Mouse (Mus musculus): ENCODE data around the gene Atf7. TPM values are rescaled to one million over a fixed set of nuclear protein-coding genes. Genes with fewer than 3 reads are reported as not detected.

Atf7 gene
- total RNA-seq, 2 experiments from 2014 or later = 60.2 to 62.5 TPM

DNA sequence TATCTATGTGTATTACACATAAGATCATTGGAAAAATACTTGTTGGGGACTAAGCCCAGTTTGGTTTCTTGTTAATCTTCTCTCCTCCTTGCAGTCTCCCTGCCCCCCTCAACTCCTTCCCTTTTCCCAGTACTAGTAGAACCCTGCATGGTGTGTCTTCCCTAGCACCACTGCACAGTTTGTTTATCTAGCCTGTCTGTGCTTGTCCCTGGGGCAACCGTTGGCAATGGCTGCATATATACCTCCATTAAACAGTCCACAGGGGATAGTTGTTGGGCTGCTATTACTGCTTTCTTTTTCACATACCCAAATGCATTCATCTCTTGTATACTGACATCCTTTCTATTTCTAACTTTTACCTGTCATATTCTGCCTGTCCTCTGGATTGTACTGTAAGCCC, 137.6 kb downstream of the Atf7 start:
- H3K4me3 ChIP-seq = no peak overlapping the region
- TF ChIP-seq CTCF (IDR thresholded peaks at IDR 0.05) = no peak
- H3K27ac ChIP-seq = no peak overlapping the region
- intact Hi-C loops (cut with DNase I) = no loop called here
- no peak for DNase-seq

DNA sequence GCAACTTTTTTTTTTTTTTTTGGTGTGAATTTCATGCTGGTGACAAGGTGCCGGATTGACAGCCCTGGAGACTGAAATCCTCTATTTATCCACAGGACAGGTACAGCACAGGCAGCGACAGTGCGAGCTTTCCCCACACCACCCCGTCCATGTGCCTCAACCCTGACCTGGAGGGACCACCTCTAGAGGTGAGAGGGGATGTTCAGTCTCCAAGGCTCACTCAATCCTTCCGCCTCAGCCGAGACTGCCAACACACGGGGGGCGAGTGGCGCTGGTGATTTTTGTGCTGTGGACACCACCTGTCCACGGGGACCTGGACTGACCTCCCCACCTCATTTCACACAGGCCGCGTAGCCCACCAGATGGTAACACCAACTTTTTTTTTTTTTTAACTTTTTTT, 139.4 kb downstream of the Atf7 start:
- intact Hi-C loops (cut with DNase I) = loop anchor here (2.0 kb wide), 1 partner anchor 15 kb away; no protein-coding TSS in a partner anchor
- no peak for DNase-seq
- Histone ChIP-seq H3K4me3 (no peak overlapping the region), H3K27ac (no peak overlapping the region)
- no peak for TF ChIP-seq CTCF (IDR thresholded peaks at IDR 0.05)

- no peak overlapping the region for H3K4me3 ChIP-seq
- no peak for TF ChIP-seq CTCF (IDR thresholded peaks at IDR 0.05)
- no peak for DNase-seq
- no peak overlapping the region for H3K27ac ChIP-seq
- intact Hi-C loops (cut with DNase I) = no loop called here
Measured at GRCm38 (mm10) chr15:102483136-102483535, 142.1 kb downstream of the Atf7 start.

Small RNAs within 50 kb of the gene (microRNA-seq; reads per million reads assigned to microRNA genes)
- not detected for gene Mir688

Other genes with a start within 250 kb of the Atf7 start
- gene Sp1, start 219.3 kb downstream of the Atf7 start, total RNA-seq (2021) = 10 to 100 TPM; 23.0 to 25.1 TPM
- gene Amhr2, start 180.1 kb downstream of the Atf7 start, total RNA-seq (2021) = 1 to 10 TPM; 7.2 to 9.5 TPM
- 10 to 100 TPM; 17.3 to 18.2 TPM for gene Prr13, start 166.4 kb downstream of the Atf7 start, total RNA-seq (2021)
- gene Pcbp2, start 154.9 kb downstream of the Atf7 start, total RNA-seq (2021) = 100 to 1,000 TPM; 401 to 459 TPM
- not detected for gene Gm10337, start 121.7 kb downstream of the Atf7 start, total RNA-seq (2021)
- gene Map3k12, start 108.4 kb downstream of the Atf7 start, total RNA-seq (2021) = 1 to 10 TPM; 1.3 to 1.6 TPM
- 10 to 100 TPM; 33.0 to 37.0 TPM for gene Tarbp2, start 107.3 kb downstream of the Atf7 start, total RNA-seq (2021)
- gene Npff, start 100.5 kb downstream of the Atf7 start, total RNA-seq (2021) = 1 to 10 TPM; 2.6 TPM
- 1 to 10 TPM in 1 of 2 experiments, not detected in 1; 1.8 TPM for gene Gm28047, start 397 bp downstream of the Atf7 start, total RNA-seq (2021)
- 10 to 100 TPM; 25.6 to 33.1 TPM for gene Atp5g2, start 46.9 kb upstream of the Atf7 start, total RNA-seq (2021)
- gene Calcoco1, start 96.7 kb upstream of the Atf7 start, total RNA-seq (2021) = 10 to 100 TPM; 67.7 to 70.2 TPM

Measured in gastrocnemius, adult 2 months (tissue).